Mouse (Mus musculus) ES-Bruce4 (cell line): ENCODE data around the gene Klhl29. TPM values are rescaled to one million over a fixed set of nuclear protein-coding genes. Genes with fewer than 3 reads are reported as not detected.

ENCODE experiments used
- H3K27ac ChIP-seq: 2 replicates; pipeline ENCODE4 v1.5.1; 2012; ENCODE audit warnings: low read length, inconsistent platforms; ENCODE audit not compliant: insufficient read depth
- H3K27me3 ChIP-seq: 2 replicates; pipeline ENCODE4 v1.6.1; 2012; ENCODE audit warnings: mild to moderate bottlenecking, low read length, inconsistent platforms; ENCODE audit not compliant: control insufficient read depth, poor library complexity, insufficient read depth, severe bottlenecking
- H3K36me3 ChIP-seq: 2 replicates; pipeline ENCODE4 v1.6.1; 2012; ENCODE audit warnings: inconsistent platforms, mild to moderate bottlenecking, low read length, moderate library complexity; ENCODE audit not compliant: control insufficient read depth, poor library complexity, insufficient read depth, severe bottlenecking
- H3K4me1 ChIP-seq: one replicate; pipeline ENCODE4 v1.8.1; 2011; ENCODE audit warnings: low read length; ENCODE audit not compliant: control insufficient read depth, insufficient read depth
- H3K4me3 ChIP-seq: 2 replicates; pipeline ENCODE4 v1.5.1; 2011; ENCODE audit warnings: low read depth, mild to moderate bottlenecking, low read length
- H3K9ac ChIP-seq: 2 replicates; pipeline ENCODE4 v1.6.1; 2012; ENCODE audit warnings: low read depth, mild to moderate bottlenecking, inconsistent platforms; ENCODE audit not compliant: poor library complexity, severe bottlenecking
- H3K9me3 ChIP-seq: replicated peaks from 2 replicates; pipeline ENCODE4 v1.6.1; 2012; ENCODE audit warnings: mild to moderate bottlenecking, low read length, inconsistent platforms; ENCODE audit not compliant: control insufficient read depth, poor library complexity, insufficient read depth, severe bottlenecking
- CTCF ChIP-seq: IDR thresholded peaks from one replicate; pipeline ENCODE4 v1.8.1; 2011; ENCODE audit warnings: low read depth, low read length
- EP300 ChIP-seq: IDR thresholded peaks from 2 replicates; pipeline ENCODE4 v1.6.1; 2011; ENCODE audit warnings: low read depth, low read length; ENCODE audit not compliant: insufficient read depth
- POLR2A ChIP-seq: IDR thresholded peaks from one replicate; pipeline ENCODE4 v1.8.1; 2011; ENCODE audit warnings: low read length; ENCODE audit not compliant: insufficient read depth
- polyA plus RNA-seq: library from polyadenylated mRNA; stranded (reverse); fragments of >200 nt; gene quantifications from 2 replicates; pipeline ENCODE4 v1.2.4, GENCODE M21; 2011; ENCODE audit warnings: low read depth; ENCODE audit not compliant: missing spikeins, insufficient read depth, insufficient read length

Gene Klhl29
- polyA plus RNA-seq, 1 experiment: 0.49 TPM

DNA sequence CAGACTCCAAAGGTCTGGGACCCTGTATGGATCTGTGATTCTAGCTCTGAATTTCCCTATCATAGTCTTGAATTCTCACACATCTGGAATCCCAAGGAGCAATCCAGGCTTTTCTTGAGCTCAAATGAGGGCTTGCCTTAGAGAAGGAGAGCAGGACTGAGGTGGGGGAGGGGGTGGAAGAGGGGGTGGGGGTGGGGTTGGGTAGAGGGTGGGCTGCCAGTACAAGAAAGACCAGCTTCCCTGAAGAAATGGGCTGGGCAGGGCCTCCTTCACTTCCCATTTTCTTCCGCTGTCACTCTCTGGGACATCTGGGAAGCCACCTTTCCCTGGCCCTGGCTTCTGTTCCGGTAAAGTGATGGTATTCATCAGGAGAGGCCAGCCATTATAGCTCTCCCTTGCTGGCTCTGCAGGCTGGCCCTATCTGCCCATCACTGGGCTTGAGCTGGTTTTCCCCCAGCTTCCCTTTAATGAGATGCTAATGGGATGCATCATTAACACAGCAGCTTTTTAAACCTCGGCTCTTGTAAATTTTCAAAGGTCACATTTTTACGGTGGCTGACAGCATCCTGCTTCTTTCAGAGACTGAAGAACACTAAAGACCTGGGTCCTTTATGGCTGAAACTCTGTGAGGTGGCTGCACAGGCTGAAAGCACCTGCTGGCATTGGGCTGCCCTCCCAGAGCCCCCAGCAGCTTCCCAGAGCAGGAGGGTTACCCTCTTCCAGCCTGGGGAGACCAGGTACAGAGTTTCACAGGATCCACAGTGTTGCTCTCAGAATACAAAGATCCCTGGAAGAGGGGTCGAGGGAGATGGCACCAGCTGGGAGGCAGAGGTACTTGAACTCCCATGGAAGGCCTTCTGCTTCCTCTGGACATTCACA lies 231.3 kb downstream of the Klhl29 start:
- TF ChIP-seq POLR2A (no peak), EP300 (no peak), CTCF (no peak)
- Histone ChIP-seq H3K27ac (no peak overlapping the region), H3K4me1 (no peaks in the 10 kb centered on the region)

DNA sequence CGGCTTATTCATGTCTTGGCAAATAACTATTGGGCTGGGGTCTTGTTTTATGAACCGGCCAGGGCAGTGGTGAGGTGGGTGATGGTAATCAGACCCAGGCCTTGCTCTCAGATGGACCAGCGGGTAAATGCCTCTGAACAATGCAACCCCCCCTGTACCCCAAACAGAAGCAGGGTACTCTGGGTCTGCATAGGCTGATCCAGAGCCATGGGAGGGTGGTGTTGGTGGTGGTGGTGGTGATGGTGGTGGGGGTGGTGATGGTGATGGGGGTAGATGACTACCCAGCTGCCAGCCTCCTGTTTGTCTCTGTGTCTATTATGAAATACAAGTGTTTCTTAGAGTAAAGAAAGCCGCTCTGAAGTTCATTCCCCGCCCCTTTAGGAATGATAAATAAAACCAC lies 232.3 kb downstream of the Klhl29 start:
- H3K36me3 ChIP-seq: no peaks in the 10 kb centered on the region
- no peaks in the 10 kb centered on the region for H3K4me1 ChIP-seq
- H3K9ac ChIP-seq: no peak overlapping the region
- no peak overlapping the region for H3K4me3 ChIP-seq
- H3K27me3 ChIP-seq: no peaks in the 10 kb centered on the region
- no peak overlapping the region for H3K27ac ChIP-seq
- no peaks in the 10 kb centered on the region for H3K9me3 ChIP-seq
- TF ChIP-seq POLR2A (no peak), EP300 (no peak), CTCF (no peak)

More for the DNA sequence above, 231.3 kb downstream of the Klhl29 start:
- no peak overlapping the region for H3K4me3 ChIP-seq
- no peaks in the 10 kb centered on the region for H3K27me3 ChIP-seq
- H3K9ac ChIP-seq: no peak overlapping the region
- H3K9me3 ChIP-seq: no peaks in the 10 kb centered on the region
- no peaks in the 10 kb centered on the region for H3K36me3 ChIP-seq

DNA sequence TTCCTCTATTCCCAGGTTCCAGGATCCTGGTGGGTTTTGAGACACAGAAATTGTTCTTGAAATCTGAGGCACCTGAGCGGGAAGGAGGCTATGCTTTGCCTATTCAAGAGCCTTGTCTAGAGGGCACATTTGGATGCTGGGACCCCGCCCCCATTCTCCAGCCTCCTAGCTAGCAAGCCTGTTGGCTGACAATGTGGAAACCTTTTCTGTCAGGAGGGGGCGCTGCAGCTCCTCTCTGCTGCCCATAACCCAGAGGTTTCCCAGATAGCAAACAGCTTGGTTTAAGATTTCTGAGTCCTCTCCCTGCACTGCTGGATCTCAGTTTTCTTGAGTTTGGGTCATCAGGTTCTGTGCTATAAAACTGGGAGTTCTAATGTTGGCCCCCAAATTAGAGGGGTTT lies 232.7 kb downstream of the Klhl29 start:
- Histone ChIP-seq H3K9me3 (no peaks in the 10 kb centered on the region), H3K4me1 (no peaks in the 10 kb centered on the region), H3K27me3 (no peaks in the 10 kb centered on the region), H3K36me3 (no peaks in the 10 kb centered on the region), H3K4me3 (no peak overlapping the region), H3K27ac (no peak overlapping the region), H3K9ac (no peak overlapping the region)
- TF ChIP-seq EP300 (no peak), POLR2A (no peak), CTCF (peak; percentile 80)

DNA sequence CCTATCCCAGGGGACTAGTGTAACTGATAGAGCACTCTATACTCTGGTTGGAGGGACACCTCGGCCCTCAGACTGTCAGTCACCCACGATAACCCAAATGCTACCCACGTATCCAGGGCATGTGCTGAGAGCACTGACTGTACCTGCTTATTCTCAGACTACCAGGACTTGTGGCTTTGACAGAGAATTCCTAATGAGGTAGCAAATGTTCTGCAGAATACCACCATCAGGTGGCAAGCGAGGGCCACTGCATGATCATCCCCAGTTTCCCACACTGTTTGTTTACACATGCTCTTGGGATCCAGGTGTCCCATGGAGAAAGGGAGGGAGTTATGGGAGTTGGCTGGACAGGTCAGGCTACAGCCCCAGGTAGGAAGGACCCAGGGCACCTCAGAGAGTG lies 234.4 kb downstream of the Klhl29 start:
- Histone ChIP-seq H3K9me3 (no peaks in the 10 kb centered on the region), H3K27ac (no peak overlapping the region), H3K4me1 (no peaks in the 10 kb centered on the region), H3K4me3 (no peak overlapping the region), H3K36me3 (no peaks in the 10 kb centered on the region), H3K27me3 (no peaks in the 10 kb centered on the region), H3K9ac (no peak overlapping the region)
- TF ChIP-seq EP300 (no peak), CTCF (peak; percentile 11)

DNA sequence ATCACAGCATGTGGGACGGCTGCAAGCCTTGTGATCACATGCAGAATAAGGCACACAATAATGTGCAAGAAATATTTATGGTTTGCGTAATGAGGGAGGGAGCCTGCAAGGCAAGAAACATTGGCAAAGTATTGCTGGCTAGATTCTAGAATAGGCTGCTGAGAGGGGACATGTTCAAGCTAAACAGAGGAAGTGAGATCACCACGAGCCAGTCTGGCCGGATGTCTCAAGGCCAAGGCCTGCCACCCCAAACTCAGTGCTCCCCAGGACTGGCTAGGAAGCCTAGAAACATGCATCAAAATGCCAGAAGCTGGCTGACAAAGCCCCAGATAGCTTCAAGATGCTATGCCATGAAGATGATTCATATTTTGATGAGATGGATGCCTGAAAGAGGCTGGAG lies 236.2 kb downstream of the Klhl29 start:
- Histone ChIP-seq H3K9ac (no peak overlapping the region), H3K27ac (no peak overlapping the region), H3K27me3 (no peaks in the 10 kb centered on the region), H3K4me3 (no peak overlapping the region), H3K4me1 (no peaks in the 10 kb centered on the region), H3K36me3 (no peaks in the 10 kb centered on the region), H3K9me3 (no peaks in the 10 kb centered on the region)
- no peak for TF ChIP-seq EP300
- TF ChIP-seq POLR2A: no peak
- TF ChIP-seq CTCF: no peak

DNA sequence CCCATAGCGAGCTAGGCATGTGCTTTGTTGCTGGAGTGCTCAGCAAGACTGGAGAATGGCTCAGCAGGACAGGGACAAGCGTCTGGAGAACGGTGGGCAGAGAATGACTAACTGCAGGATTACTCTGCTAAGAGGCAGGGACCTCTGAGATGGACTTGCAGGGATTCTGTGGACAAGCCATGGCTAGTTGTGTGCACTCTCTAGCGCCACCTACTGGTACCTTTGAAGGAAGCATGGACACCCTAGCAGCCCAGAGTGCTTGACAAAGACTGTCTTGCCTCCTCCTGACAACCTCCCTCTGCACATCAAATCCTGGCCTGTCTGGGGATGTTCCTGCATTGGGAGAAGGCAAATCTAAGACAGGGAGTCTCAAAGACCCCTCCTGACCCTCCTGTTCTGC lies 239.2 kb downstream of the Klhl29 start:
- no peaks in the 10 kb centered on the region for H3K9me3 ChIP-seq
- H3K27me3 ChIP-seq: no peaks in the 10 kb centered on the region
- no peak overlapping the region for H3K4me3 ChIP-seq
- H3K36me3 ChIP-seq: no peaks in the 10 kb centered on the region
- no peak overlapping the region for H3K27ac ChIP-seq
- no peak for TF ChIP-seq POLR2A
- 0 out of 2 replicates have a peak, but pooled peaks have one; percentile 8 for TF ChIP-seq EP300
- TF ChIP-seq CTCF: peak; percentile 97
- H3K9ac ChIP-seq: no peak overlapping the region
- H3K4me1 ChIP-seq: no peaks in the 10 kb centered on the region
